Mouse (Mus musculus) regulatory T cell (primary cell): Measurements from ENCODE around the gene Slu7.

Experiments used
- in situ Hi-C: fragments of 300-600 bp; cut with MboI, MseI; formaldehyde crosslinking; loops from one replicate; pipeline ENCODE4 v1.15.1; 2025; ENCODE audit warnings: high pct_unique_total_duplicates

Gene Slu7

GRCm38 (mm10) chr11:43484057-43484456 is 50.5 kb downstream of the Slu7 start:
- in situ Hi-C loops: no loop called here

DNA sequence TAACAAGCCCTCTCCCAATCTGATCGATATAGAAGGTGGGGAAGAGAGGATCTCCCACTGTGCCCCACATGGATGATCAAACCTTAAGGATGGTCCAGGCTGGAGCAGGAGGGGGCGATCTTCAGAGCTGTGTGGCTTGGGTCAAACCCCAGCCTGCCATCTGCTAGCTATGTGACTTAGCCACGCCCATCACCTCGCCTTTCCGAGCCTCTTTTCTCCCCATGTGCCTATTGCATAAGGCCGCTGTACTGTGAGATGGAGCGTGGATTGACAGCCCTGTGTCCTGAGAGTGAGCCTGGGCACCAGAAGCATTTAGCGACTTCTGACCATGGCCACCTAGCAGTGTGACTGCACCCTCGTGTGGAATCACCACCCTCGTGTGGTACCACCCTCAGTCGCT is 51.1 kb downstream of the Slu7 start:
- in situ Hi-C loops: no loop called here

DNA sequence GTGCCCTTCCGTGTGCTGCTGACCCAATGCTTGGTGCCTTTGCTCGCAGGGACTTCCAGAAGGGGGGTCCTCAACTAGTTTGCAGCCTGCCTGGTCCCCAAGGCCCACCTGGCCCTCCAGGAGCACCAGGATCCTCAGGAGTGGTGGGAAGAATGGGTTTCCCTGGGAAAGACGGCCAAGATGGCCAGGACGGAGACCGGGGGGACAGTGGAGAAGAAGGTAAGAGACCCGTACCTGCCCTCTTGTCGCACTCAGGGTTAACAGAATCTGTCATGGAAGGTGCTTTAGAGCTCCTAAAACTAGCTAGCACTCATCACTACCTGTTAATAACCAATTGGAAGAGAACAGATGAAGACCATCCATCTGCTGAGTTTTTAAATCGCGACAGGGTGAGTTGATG is 52.3 kb downstream of the Slu7 start:
- in situ Hi-C loops: no loop called here

- in situ Hi-C loops: loop anchor here (5.0 kb wide), 1 partner anchor 90 kb away; no protein-coding TSS in a partner anchor
Observed at GRCm38 (mm10) chr11:43492663-43493062, 59.1 kb downstream of the Slu7 start.

GRCm38 (mm10) chr11:43493815-43494409 is 60.4 kb downstream of the Slu7 start:
- in situ Hi-C loops: loop anchor here (5.0 kb wide), 1 partner anchor 88 kb away; no protein-coding TSS in a partner anchor

- in situ Hi-C loops: no loop called here
Observed at GRCm38 (mm10) chr11:43495037-43495436, 61.5 kb downstream of the Slu7 start.

DNA sequence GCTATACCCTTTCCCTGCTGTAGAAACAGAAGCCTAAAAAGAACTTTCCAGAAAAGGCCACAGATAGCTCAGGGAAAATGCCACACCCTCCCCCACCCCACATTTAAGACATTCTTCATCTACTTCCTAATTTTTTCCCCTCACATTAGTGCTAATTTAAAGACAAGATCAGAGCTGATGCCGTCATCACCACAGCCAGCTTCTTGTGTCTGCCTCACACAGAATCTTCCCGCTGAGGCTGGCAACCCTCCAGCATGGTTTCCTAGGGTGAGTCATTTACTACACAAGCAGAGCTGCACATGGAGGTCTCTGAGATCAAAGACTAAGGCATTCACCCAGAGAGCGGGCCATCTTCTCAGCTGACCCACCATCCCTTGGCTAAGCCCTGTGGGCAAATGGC is 62.0 kb downstream of the Slu7 start:
- in situ Hi-C loops: no loop called here
